Mouse (Mus musculus): ENCODE results near the gene P4hb. TPM values are rescaled to one million over a fixed set of nuclear protein-coding genes. Genes with fewer than 3 reads are reported as not detected.

Gene P4hb
- total and polyA plus RNA-seq, 2 experiments from 2014 or later: 165 to 191 TPM

- DNase-seq (ENCODE audit: low spot score) (no peak), ATAC-seq (ENCODE audit: low FRiP score) (no peak)
- Histone ChIP-seq H3K4me3 (ENCODE audit: low read depth, low read length) (no peak overlapping the region), H3K27me3 (ENCODE audit: insufficient read depth, low read length) (no peaks in the 10 kb centered on the region), H3K9ac (replicated peaks; ENCODE audit: low read length, poor library complexity, severe bottlenecking) (no peak overlapping the region), H3K36me3 (ENCODE audit: insufficient read depth, low read length) (peaks cover 11% of the 10 kb centered on the region), H3K4me1 (ENCODE audit: insufficient read depth, low read length) (no peaks in the 10 kb centered on the region), H3K4me2 (ENCODE audit: low read depth, low read length, poor library complexity, severe bottlenecking) (no peak overlapping the region), H3K9me3 (ENCODE audit: low read length) (no peaks in the 10 kb centered on the region), H3K27ac (ENCODE audit: low read depth, low read length) (no peak overlapping the region)
- TF ChIP-seq CTCF (IDR thresholded peaks at IDR 0.05): no peak
- WGBS: 81% methylated on average over 2 of the region's 2 CpGs
These were observed 17.8 kb downstream of the P4hb start for GRCm38 (mm10) chr11:120555260-120555659.

GRCm38 (mm10) chr11:120554834-120555233 lies 18.2 kb downstream of the P4hb start:
- no peak overlapping the region for H3K4me3 ChIP-seq (ENCODE audit: low read depth, low read length)
- H3K9me3 ChIP-seq (ENCODE audit: low read length): no peaks in the 10 kb centered on the region
- H3K4me1 ChIP-seq (ENCODE audit: insufficient read depth, low read length): peaks cover 4% of the 10 kb centered on the region
- no peak for TF ChIP-seq CTCF (IDR thresholded peaks at IDR 0.05)
- no peak overlapping the region for H3K27ac ChIP-seq (ENCODE audit: low read depth, low read length)
- H3K9ac ChIP-seq (replicated peaks; ENCODE audit: low read length, poor library complexity, severe bottlenecking): no peak overlapping the region
- H3K4me2 ChIP-seq (ENCODE audit: low read depth, low read length, poor library complexity, severe bottlenecking): no peak overlapping the region
- no peaks in the 10 kb centered on the region for H3K27me3 ChIP-seq (ENCODE audit: insufficient read depth, low read length)
- no peak for DNase-seq (ENCODE audit: low spot score)
- 77% methylated on average over 7 of the region's 7 CpGs for WGBS
- peaks cover 7% of the 10 kb centered on the region; the same call in 1 of the 2 replicates for H3K36me3 ChIP-seq (ENCODE audit: insufficient read depth, low read length)
- no peak for ATAC-seq (ENCODE audit: low FRiP score)

GRCm38 (mm10) chr11:120552736-120553135 lies 20.3 kb downstream of the P4hb start:
- no peak overlapping the region for H3K4me3 ChIP-seq (ENCODE audit: low read depth, low read length)
- no peaks in the 10 kb centered on the region for H3K36me3 ChIP-seq (ENCODE audit: insufficient read depth, low read length)
- peaks cover 14% of the 10 kb centered on the region for H3K4me1 ChIP-seq (ENCODE audit: insufficient read depth, low read length)
- 82% methylated on average over 5 of the region's 5 CpGs for WGBS
- no peak for TF ChIP-seq CTCF (IDR thresholded peaks at IDR 0.05)
- H3K9ac ChIP-seq (replicated peaks; ENCODE audit: low read length, poor library complexity, severe bottlenecking): no peak overlapping the region
- no peak overlapping the region for H3K4me2 ChIP-seq (ENCODE audit: low read depth, low read length, poor library complexity, severe bottlenecking)
- DNase-seq (ENCODE audit: low spot score): no peak
- no peaks in the 10 kb centered on the region for H3K9me3 ChIP-seq (ENCODE audit: low read length)
- ATAC-seq (ENCODE audit: low FRiP score): no peak
- no peaks in the 10 kb centered on the region for H3K27me3 ChIP-seq (ENCODE audit: insufficient read depth, low read length)
- H3K27ac ChIP-seq (ENCODE audit: low read depth, low read length): no peak overlapping the region

GRCm38 (mm10) chr11:120550810-120551440 lies 22.1 kb downstream of the P4hb start, which contains the start of gene Ppp1r27:
TSS of gene Ppp1r27 (minus strand) at chr11:120551132.
- H3K4me2 ChIP-seq (ENCODE audit: low read depth, low read length, poor library complexity, severe bottlenecking): peak within 1 kb of the TSS; percentile 91
- WGBS: 95% methylated on average over 28 of the region's 28 CpGs
- peaks cover 14% of the 10 kb centered on the region for H3K4me1 ChIP-seq (ENCODE audit: insufficient read depth, low read length)
- H3K27me3 ChIP-seq (ENCODE audit: insufficient read depth, low read length): no peaks in the 10 kb centered on the region
- no peak for TF ChIP-seq CTCF (IDR thresholded peaks at IDR 0.05)
- ATAC-seq (ENCODE audit: low FRiP score) (no peak), DNase-seq (ENCODE audit: low spot score) (no peak)
- peak within 1 kb of the TSS; percentile 99 for H3K9ac ChIP-seq (replicated peaks; ENCODE audit: low read length, poor library complexity, severe bottlenecking)
- no peaks in the 10 kb centered on the region for H3K9me3 ChIP-seq (ENCODE audit: low read length)
- H3K4me3 ChIP-seq (ENCODE audit: low read depth, low read length): peak within 1 kb of the TSS; percentile 91
- H3K36me3 ChIP-seq (ENCODE audit: insufficient read depth, low read length): no peaks in the 10 kb centered on the region
- peak within 1 kb of the TSS; percentile 89 for H3K27ac ChIP-seq (ENCODE audit: low read depth, low read length)

GRCm38 (mm10) chr11:120549986-120550809 lies 22.9 kb downstream of the P4hb start:
- Histone ChIP-seq H3K9ac (replicated peaks; ENCODE audit: low read length, poor library complexity, severe bottlenecking) (peak overlapping the region; percentile 99), H3K9me3 (ENCODE audit: low read length) (no peaks in the 10 kb centered on the region), H3K4me3 (ENCODE audit: low read depth, low read length) (peak overlapping the region; percentile 91), H3K4me2 (ENCODE audit: low read depth, low read length, poor library complexity, severe bottlenecking) (peak overlapping the region; percentile 91), H3K36me3 (ENCODE audit: insufficient read depth, low read length) (no peaks in the 10 kb centered on the region), H3K27ac (ENCODE audit: low read depth, low read length) (peak overlapping the region; percentile 89), H3K27me3 (ENCODE audit: insufficient read depth, low read length) (no peaks in the 10 kb centered on the region), H3K4me1 (ENCODE audit: insufficient read depth, low read length) (peaks cover 14% of the 10 kb centered on the region)
- DNase-seq (ENCODE audit: low spot score) (no peak), ATAC-seq (ENCODE audit: low FRiP score) (peak; percentile 28; the same call in 1 of the 2 replicates)
- TF ChIP-seq CTCF (IDR thresholded peaks at IDR 0.05): no peak
- 76% methylated on average over 11 of the region's 11 CpGs for WGBS
